Comparison of ENCODE assay signal across 12 mouse cellular contexts in genomic region chr8:124340360-124341068, GRCm38 (mm10).
A peak's percentile ranks its signal among the peaks of the same experiment; 100 is the strongest.
DNase-seq lines count a peak whose midpoint lies in the region; ATAC-seq and TF ChIP-seq lines count a peak whose summit lies in the region.
"Had no signal": no experiment of that assay in that cellular context is flagged by ENCODE, and none has a peak within 500 bp of the region (broad histone marks: within the 10 kb centered on the region; RNA-seq: fewer than 3 reads in every experiment).

No protein-coding gene starts in this region.

- no peak for TF ChIP-seq POLR2A in lung, adult 2 months (IDR thresholded peaks at IDR 0.05; ENCODE audit: borderline replicate concordance, extremely low read depth, low read depth, low read length)
- TF ChIP-seq POLR2A in brain, embryonic 14.5 days (IDR thresholded peaks at IDR 0.05; ENCODE audit: borderline replicate concordance, extremely low read depth, insufficient read depth, insufficient read length, poor library complexity, severe bottlenecking): no peak

- H3K4me3 ChIP-seq in lung, adult 2 months (replicated peaks; ENCODE audit: extremely low read depth, low read depth, low read length): no peak overlapping the region
- H3K4me3 ChIP-seq in hindbrain, embryonic 12.5 days: no peak overlapping the region
- H3K4me3 ChIP-seq in midbrain, postnatal 0 days (ENCODE audit: low read depth, low read length): no peak overlapping the region
- H3K4me3 ChIP-seq: forebrain, embryonic 13.5 days; lung, embryonic 15.5 days had no signal

- 0 out of 2 replicates have a peak overlapping the region, but pooled peaks have one; percentile 24 for H3K27ac ChIP-seq in hindbrain, embryonic 12.5 days
- no peak overlapping the region for H3K27ac ChIP-seq in midbrain, postnatal 0 days (ENCODE audit: low read depth, low read length)
- H3K27ac ChIP-seq: forebrain, embryonic 13.5 days; lung, embryonic 15.5 days had no signal

- 70% methylated on average over 17 of the region's 17 CpGs for WGBS in lung, adult 2 months
- WGBS in hindbrain, embryonic 12.5 days: 58% methylated on average over 17 of the region's 17 CpGs
- WGBS in midbrain, postnatal 0 days: 59% methylated on average over 17 of the region's 17 CpGs

- peak; percentile 64; the same call in 1 of the 2 replicates for ATAC-seq in hindbrain, embryonic 12.5 days (ENCODE audit: low FRiP score)
- no peak; the same call in 1 of the 2 replicates for ATAC-seq in midbrain, postnatal 0 days (ENCODE audit: low FRiP score)
- ATAC-seq: forebrain, embryonic 13.5 days had no signal

- no peak overlapping the region for H3K9ac ChIP-seq in hindbrain, embryonic 12.5 days
- no peak overlapping the region for H3K9ac ChIP-seq in midbrain, postnatal 0 days (replicated peaks; ENCODE audit: low read length, poor library complexity, severe bottlenecking)
- H3K9ac ChIP-seq: forebrain, embryonic 13.5 days; lung, embryonic 15.5 days had no signal

- TF ChIP-seq CTCF in lung, adult 2 months (IDR thresholded peaks at IDR 0.05; ENCODE audit: insufficient read depth, low read length): no peak
- TF ChIP-seq CTCF in brain, embryonic 14.5 days (IDR thresholded peaks at IDR 0.05; ENCODE audit: borderline replicate concordance, extremely low read depth, insufficient read depth, insufficient read length): no peak
- no peak for TF ChIP-seq CTCF in midbrain, postnatal 0 days (IDR thresholded peaks at IDR 0.05)

- no peaks in the 10 kb centered on the region for H3K9me3 ChIP-seq in hindbrain, embryonic 12.5 days (replicated peaks)
- no peaks in the 10 kb centered on the region for H3K9me3 ChIP-seq in midbrain, postnatal 0 days (ENCODE audit: low read length)
- H3K9me3 ChIP-seq: forebrain, embryonic 13.5 days; lung, embryonic 15.5 days had no signal

- no peaks in the 10 kb centered on the region for H3K27me3 ChIP-seq in hindbrain, embryonic 12.5 days
- H3K27me3 ChIP-seq in midbrain, postnatal 0 days (ENCODE audit: insufficient read depth, low read length): no peaks in the 10 kb centered on the region
- H3K27me3 ChIP-seq: forebrain, embryonic 13.5 days; lung, embryonic 15.5 days had no signal

- no peak overlapping the region for H3K4me2 ChIP-seq in hindbrain, embryonic 12.5 days (replicated peaks)
- H3K4me2 ChIP-seq in midbrain, postnatal 0 days (ENCODE audit: low read depth, low read length, poor library complexity, severe bottlenecking): no peak overlapping the region
- H3K4me2 ChIP-seq: forebrain, embryonic 13.5 days; lung, embryonic 15.5 days had no signal

- peak; percentile 51 to 67 for DNase-seq in lung, adult 18-20 months
- no peak for DNase-seq in lung, adult 2 months
- DNase-seq in brain, embryonic 14.5 days (ENCODE audit: low read depth): peak; percentile 45
- peak; percentile 46 for DNase-seq in midbrain, postnatal 0 days (ENCODE audit: low spot score)
- DNase-seq in gastrocnemius, adult 8-10 months (ENCODE audit: low spot score in 2 of 2): no peak
- no peak for DNase-seq in heart, adult 18-20 months
- DNase-seq: adrenal gland, adult 8-10 months; gastrocnemius, postnatal 36 days; heart, postnatal 14 days had no signal

- 0 out of 2 replicates have a peak, but pooled peaks cover 3% of the 10 kb centered on the region for H3K4me1 ChIP-seq in lung, adult 2 months (ENCODE audit: control insufficient read depth, insufficient read depth, low read length)
- peaks cover 12% of the 10 kb centered on the region for H3K4me1 ChIP-seq in hindbrain, embryonic 12.5 days
- H3K4me1 ChIP-seq in midbrain, postnatal 0 days (ENCODE audit: insufficient read depth, low read length): no peaks in the 10 kb centered on the region; the same call in 1 of the 2 replicates
- H3K4me1 ChIP-seq: forebrain, embryonic 13.5 days; lung, embryonic 15.5 days had no signal

- H3K36me3 ChIP-seq in hindbrain, embryonic 12.5 days: peaks cover 83% of the 10 kb centered on the region
- H3K36me3 ChIP-seq in midbrain, postnatal 0 days (ENCODE audit: insufficient read depth, low read length): peaks cover 79% of the 10 kb centered on the region

Comparison
In these comparisons a context has a peak if more than half of its experiments do, and no peak if none do; other contexts are left out.
1. DNase-seq: peak in lung, adult 18-20 months (2 of 2), brain, embryonic 14.5 days (single experiment) and midbrain, postnatal 0 days (single experiment); none in lung, adult 2 months (single experiment), gastrocnemius, adult 8-10 months (0 of 2) and heart, adult 18-20 months (0 of 2).